Mouse (Mus musculus) lung, adult 2 months (tissue): Measurements from ENCODE around the gene 4921509C19Rik.

Source experiments
- CTCF ChIP-seq: fragments of 200-500 bp; IDR thresholded peaks from 2 replicates; pipeline ENCODE4 v1.5.1; 2011; ENCODE audit warnings: mild to moderate bottlenecking, low read length, control low read depth; ENCODE audit not compliant: insufficient read depth
- POLR2A ChIP-seq: fragments of 200-500 bp; IDR thresholded peaks from 2 replicates; pipeline ENCODE4 v1.6.1; 2011; ENCODE audit warnings: low read depth, mild to moderate bottlenecking, control low read depth, low read length, borderline replicate concordance; ENCODE audit errors: extremely low read depth

DNA sequence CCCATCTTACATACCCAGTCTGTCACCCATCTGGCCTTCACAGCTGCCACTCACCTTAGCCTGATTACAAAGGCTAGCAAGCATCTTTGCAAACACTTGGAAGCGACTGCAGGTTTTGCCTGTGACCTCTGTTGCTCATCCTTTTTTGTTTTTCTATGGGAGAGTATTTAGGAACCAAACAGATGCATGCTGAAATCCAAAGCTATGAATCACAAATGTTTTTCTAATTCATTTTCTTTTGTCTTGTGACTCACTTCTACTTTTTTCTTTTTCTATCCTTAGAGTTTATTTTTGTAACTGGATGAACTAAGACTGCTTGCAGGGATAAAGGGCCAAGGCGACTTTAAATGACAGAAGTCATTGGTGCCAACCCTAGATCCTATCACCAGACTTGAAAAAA lies 49.6 kb upstream of the 4921509C19Rik start:
- no peak for TF ChIP-seq POLR2A
- no peak for TF ChIP-seq CTCF
